Mouse (Mus musculus) spleen, embryonic (tissue): ENCODE results near the gene Cdc34.

Experiments
- CTCF ChIA-PET: fragments of 350-600 bp; sonication (Branson Sonifier 250); formaldehyde crosslinking; loops from one replicate; lab custom pipeline; 2022; lab: Charles Lee

Gene Cdc34

GRCm38 (mm10) chr10:79670071-79670888 lies 11.7 kb upstream of the Cdc34 start:
- CTCF ChIA-PET, result interaction anchor here (0.9 kb wide), 1 partner anchor 11 kb away, joined by 3 read pairs; no protein-coding TSS in a partner anchor

- CTCF ChIA-PET, result interaction anchor here (0.7 kb wide), 1 partner anchor 122 kb away, joined by 10 read pairs; the partner anchor contains the start of gene Palm
Observed at GRCm38 (mm10) chr10:79671396-79672087, 10.5 kb upstream of the Cdc34 start.

- CTCF ChIA-PET, result no interaction called here
Observed at GRCm38 (mm10) chr10:79672088-79672455, 9.9 kb upstream of the Cdc34 start.

DNA sequence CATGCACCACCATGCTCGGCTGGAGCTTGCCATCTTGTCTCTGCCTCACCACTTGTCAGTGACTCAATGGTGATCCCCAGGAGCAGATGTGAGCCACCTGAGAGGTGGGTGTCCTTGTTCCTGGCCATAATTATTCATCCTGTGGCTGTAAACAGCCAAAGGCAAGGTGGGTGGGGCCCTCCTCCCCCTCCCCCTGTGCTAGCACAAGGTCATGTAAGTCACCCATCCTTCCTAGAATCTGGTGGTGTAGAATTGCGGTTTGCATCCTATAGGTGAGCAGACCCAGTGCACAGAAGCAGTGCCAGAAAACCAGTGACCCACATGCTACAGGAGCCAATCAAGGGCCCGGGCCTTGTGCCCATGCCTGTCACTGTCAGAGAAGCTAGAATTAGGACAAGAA lies 8.9 kb upstream of the Cdc34 start:
- CTCF ChIA-PET, result no interaction called here

DNA sequence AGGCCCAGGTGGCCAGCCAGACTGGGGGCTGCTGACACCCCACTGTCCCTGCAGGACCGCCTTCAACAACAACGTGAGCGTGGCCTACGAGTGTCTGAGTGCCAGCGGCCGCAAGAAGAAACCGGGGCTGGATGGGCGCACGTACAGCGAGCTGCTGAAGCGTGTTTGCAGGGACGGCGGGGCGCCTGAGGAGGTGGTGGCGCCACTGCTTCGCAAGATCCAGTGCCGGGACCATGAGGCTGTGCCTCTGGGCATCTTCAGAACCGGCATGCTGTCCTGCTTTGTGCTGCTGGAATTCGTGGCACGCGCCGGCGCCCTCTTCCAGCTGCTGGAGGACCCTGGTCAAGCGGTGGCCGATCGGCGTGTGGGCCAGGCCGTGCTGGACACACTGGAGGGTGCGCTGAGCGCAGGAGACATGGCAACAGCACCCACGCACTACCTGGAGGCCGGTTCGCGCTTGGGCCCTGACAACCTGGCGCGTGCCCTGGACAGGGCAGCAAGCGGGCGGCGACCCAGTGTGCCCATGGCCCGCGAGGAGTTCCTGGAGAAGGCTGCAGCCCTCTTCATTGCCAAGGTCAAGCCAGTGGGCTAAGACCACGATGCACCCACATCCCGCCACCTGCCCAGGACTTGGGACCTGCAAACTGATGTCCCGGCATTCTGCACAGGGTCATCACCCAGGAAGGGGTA lies 6.5 kb upstream of the Cdc34 start:
- CTCF ChIA-PET, result interaction anchor here (0.6 kb wide), 1 partner anchor 62 kb away, joined by 5 read pairs; no protein-coding TSS in a partner anchor

GRCm38 (mm10) chr10:79680606-79681495 lies 1.1 kb upstream of the Cdc34 start:
- CTCF ChIA-PET, result interaction anchor here (1.1 kb wide), 1 partner anchor 10 kb away, joined by 3 read pairs; no protein-coding TSS in a partner anchor

DNA sequence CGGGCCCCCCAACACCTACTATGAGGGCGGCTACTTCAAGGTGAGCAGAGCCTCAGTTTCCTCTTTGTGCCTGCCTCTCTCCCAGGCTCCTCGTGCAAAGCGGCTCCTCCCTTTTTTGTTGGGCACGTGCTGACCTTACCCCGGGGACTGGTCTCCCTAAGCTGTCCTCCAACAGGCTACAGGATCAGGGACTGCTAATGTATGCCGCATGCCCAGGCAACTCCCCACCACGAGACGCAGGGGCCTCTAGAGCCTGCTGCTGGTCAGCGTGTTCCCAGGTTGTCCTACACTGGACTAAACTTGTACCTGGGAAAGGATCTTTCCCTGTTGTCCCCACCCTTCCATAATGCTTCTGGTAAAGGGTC lies 538 bp downstream of the Cdc34 start:
- CTCF ChIA-PET, result no interaction called here

DNA sequence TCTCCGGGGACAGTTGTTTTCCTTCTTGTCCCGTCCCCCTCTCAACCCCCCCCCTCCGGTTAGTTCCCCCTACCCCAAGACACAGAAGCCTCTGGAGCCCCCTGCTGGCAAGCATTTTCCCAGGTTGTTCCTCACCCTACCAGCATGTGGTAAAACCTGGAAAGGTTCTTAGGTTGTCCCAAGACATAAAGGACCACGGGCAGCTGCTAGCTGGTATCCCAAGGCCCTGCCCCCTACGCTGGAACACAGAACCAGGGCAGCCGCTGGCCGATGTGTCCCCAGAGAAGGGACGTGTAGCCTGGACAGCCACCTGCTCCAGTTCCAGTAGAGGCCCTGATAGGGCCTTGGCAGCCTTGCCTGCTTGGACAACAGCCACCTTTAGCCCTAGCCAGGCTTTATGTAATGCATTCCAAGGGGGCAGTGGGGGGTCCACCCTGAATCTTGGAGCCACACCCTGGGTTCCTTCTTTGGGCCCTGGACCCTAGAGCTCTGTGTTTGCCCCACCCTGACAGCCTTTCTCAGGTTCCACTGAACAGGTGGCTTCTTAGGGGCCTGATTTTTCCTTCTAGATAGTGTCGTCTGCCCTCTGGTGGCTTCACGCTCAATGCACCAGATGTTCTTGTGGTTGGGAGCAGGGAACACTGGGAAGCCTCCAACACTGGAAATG lies 1.1 kb downstream of the Cdc34 start:
- CTCF ChIA-PET, result no interaction called here

GRCm38 (mm10) chr10:79683726-79684640 lies 2.0 kb downstream of the Cdc34 start:
- CTCF ChIA-PET, result no interaction called here

- CTCF ChIA-PET, result no interaction called here
Observed at GRCm38 (mm10) chr10:79684770-79685600, 3.0 kb downstream of the Cdc34 start.

DNA sequence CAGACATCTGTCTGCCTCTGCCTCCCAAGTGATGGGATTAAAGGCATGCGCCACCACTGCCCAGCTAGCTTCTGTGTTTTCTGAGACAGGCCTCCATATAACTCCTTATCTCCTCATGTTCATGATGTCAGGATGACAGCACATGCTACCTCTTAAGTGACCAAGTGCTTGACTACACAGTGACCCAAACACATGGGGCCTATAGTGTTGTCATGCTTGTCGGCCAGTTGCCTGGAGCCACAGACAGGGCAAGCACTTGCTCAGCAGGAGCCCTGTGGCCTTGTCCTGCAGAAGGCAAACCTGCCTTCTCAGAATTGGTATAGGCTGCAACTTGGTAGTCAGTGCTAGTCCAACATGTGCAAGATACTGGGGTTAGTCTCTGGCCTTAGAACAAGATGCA lies 4.2 kb downstream of the Cdc34 start:
- CTCF ChIA-PET, result interaction anchor here (0.6 kb wide), 1 partner anchor 116 kb away, joined by 6 read pairs; no protein-coding TSS in a partner anchor

GRCm38 (mm10) chr10:79686691-79687090 lies 4.7 kb downstream of the Cdc34 start:
- CTCF ChIA-PET, result interaction anchor here (0.6 kb wide), 1 partner anchor 116 kb away, joined by 6 read pairs; no protein-coding TSS in a partner anchor

GRCm38 (mm10) chr10:79687513-79687912 lies 5.5 kb downstream of the Cdc34 start:
- CTCF ChIA-PET, result no interaction called here

GRCm38 (mm10) chr10:79688720-79689119 lies 6.7 kb downstream of the Cdc34 start, which contains the start of gene Gzmm:
TSS of gene Gzmm (plus strand) at chr10:79689020.
- CTCF ChIA-PET, result no interaction called here

DNA sequence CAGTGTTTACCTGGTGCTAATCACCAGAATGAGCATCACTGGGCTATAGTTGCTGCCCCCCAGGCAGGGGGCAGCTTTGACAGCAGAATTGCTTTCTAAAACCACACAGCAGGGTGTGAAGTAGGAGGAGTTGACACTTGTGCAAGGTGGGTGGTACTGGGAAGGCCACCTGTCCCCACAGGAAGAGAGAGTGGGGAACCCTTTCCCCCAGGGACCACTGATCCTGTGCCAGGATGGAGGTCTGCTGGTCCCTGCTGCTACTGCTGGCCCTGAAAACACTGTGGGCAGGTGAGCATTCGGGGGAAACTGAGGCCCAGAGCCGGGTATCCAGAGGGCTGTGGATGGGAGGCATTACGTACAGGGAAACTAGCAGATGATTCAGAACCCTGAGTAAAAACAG lies 7.2 kb downstream of the Cdc34 start:
- CTCF ChIA-PET, result no interaction called here

- CTCF ChIA-PET, result interaction anchor here (0.7 kb wide), 1 partner anchor 160 kb away, joined by 6 read pairs; no protein-coding TSS in a partner anchor
Observed at GRCm38 (mm10) chr10:79691986-79692548, 10.1 kb downstream of the Cdc34 start.

DNA sequence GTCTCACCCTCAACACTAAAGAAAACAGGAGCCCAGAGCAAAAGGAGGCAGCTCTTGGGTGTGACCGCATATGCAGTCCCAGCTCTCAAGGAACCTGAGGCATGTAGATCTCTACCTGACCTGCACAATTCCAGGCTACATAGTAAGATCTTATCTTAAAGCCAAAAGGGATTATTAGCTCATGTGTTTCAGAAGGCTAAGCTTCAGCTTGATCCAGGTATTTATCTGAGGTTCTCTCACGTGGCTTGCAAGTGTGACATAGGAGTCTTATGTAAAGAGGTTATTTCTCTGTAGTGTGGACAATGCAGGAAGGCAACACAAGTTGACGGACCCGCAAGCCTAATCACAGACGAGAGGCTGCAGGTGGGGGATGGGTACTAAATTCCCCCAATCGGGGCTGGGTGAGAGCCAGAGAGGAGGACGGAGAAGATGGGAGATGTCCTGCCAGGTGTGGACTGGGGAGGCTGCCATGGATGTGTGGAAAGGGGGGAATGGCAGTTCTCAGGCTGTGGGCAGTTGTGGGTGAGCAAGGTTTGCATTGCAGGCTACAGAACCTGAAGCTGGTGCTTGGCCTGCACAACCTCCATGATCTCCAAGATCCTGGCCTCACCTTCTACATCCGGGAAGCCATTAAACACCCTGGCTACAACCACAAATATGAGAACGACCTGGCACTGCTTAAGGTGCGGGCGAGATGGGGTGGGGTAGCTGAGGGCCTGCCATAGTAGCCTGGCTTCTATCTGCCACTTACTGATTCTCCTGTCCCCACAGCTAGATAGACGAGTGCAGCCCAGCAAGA lies 11.8 kb downstream of the Cdc34 start:
- CTCF ChIA-PET, result no interaction called here
